Comparison of ENCODE assay signal across 27 mouse cellular contexts in the genomic region with DNA sequence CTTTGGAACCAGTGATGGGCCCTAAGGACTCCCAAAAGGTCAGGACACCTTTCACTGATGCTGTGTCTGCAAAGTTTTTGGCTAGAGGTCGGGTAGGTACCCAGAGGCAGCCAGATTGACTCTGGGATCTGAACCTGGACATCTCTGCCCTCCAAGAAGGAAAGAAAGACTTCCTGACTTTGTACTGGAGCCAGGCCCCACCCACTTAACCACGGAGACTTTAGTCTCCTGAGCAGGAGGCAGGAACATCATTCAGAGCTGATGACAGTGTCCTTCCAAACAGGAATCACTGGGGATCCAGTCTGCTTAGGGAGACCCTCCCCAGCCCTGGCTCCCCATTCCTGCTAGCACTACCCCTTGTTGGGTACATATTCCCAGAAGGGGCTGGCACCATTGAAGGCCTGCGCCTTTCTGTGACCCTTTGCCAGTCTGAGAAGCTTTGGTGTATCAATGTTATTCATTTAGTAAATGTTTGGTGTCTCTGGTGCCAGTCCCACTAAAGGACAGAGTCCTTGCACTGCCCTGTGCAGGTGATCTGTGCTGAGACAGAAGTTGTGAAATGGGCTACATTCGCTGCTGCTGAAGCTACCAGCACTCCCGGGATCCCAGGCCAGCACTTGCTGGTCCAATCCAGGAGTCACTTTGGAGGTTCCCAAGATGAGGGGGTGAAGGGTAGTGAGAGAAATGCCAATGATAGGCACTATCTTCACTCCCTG. TPM values are rescaled to one million over a fixed set of nuclear protein-coding genes. Genes with fewer than 3 reads are reported as not detected.
"Had no signal": no experiment of that assay in that cellular context is flagged by ENCODE, and none has a peak within 500 bp of the region (broad histone marks: within the 10 kb centered on the region; RNA-seq: fewer than 3 reads in every experiment).

No protein-coding gene starts in this region.

- ATAC-seq: hindbrain, postnatal 0 days; inflammation-experienced regulatory T-cells, adult 6 months had no signal

- H3K4me2 ChIP-seq: hindbrain, embryonic 14.5 days; limb, embryonic 13.5 days; liver, embryonic 13.5 days; midbrain, embryonic 11.5 days had no signal

- H3K27me3 ChIP-seq: limb, embryonic 13.5 days; liver, embryonic 13.5 days had no signal

- DNase-seq: kidney, postnatal 10 days; layer of hippocampus, postnatal 36 days; liver, embryonic 13.5 days; lung, adult 2 months; lung, postnatal 14 days; lung, postnatal 4 days; midbrain, embryonic 14.5 days; thymus, postnatal 25 days had no signal

- H3K9me3 ChIP-seq: limb, embryonic 10.5 days; limb, embryonic 13.5 days; liver, embryonic 13.5 days had no signal

- H3K9ac ChIP-seq: hindbrain, embryonic 14.5 days; limb, embryonic 13.5 days; liver, embryonic 13.5 days had no signal

- H3K27ac ChIP-seq: hindbrain, embryonic 14.5 days; hindbrain, postnatal 0 days; left cerebral cortex, adult 2 months; limb, embryonic 10.5 days; limb, embryonic 13.5 days; liver, embryonic 13.5 days; stomach, postnatal 0 days had no signal

- H3K4me3 ChIP-seq: left cerebral cortex, adult 2 months; limb, embryonic 10.5 days; limb, embryonic 13.5 days; liver, embryonic 13.5 days had no signal

RNA-seq across cellular contexts. Expression of a gene that starts 3.3 kb away (rescaled TPM):
- total RNA-seq: layer of hippocampus, postnatal 36 days; left cerebral cortex, adult 2 months; megakaryocyte progenitor cell, adult 5-6 weeks; megakaryocyte-erythroid progenitor cell, adult 5-6 weeks had no signal
- polyA plus RNA-seq: inflammation-experienced regulatory T-cells, adult 6 months had no signal

RNA-seq across cellular contexts. Expression of a gene that starts 10.3 kb away (rescaled TPM):
- total RNA-seq: hindbrain, postnatal 0 days; layer of hippocampus, postnatal 10 days; left cerebral cortex, postnatal 10 days; megakaryocyte progenitor cell, adult 5-6 weeks; megakaryocyte-erythroid progenitor cell, adult 5-6 weeks; midbrain, postnatal 0 days had no signal
- polyA plus RNA-seq: hindbrain, embryonic 14.5 days; hindbrain, postnatal 0 days; inflammation-experienced regulatory T-cells, adult 6 months; kidney, embryonic 14.5 days; limb, embryonic 10.5 days; limb, embryonic 13.5 days; lung, embryonic 16.5 days; midbrain, embryonic 11.5 days; midbrain, embryonic 14.5 days; midbrain, postnatal 0 days; neural tube, embryonic 11.5 days; neural tube, embryonic 14.5 days; stomach, embryonic 14.5 days had no signal

RNA-seq across cellular contexts. Expression of a gene that starts 15.4 kb away (rescaled TPM):
- total RNA-seq: hindbrain, postnatal 0 days; layer of hippocampus, adult 8-10 months; layer of hippocampus, postnatal 10 days; layer of hippocampus, postnatal 36 days; left cerebral cortex, adult 2 months; left cerebral cortex, postnatal 10 days; megakaryocyte progenitor cell, adult 5-6 weeks; megakaryocyte-erythroid progenitor cell, adult 5-6 weeks; midbrain, postnatal 0 days had no signal
- polyA plus RNA-seq: hindbrain, embryonic 14.5 days; hindbrain, postnatal 0 days; inflammation-experienced regulatory T-cells, adult 6 months; kidney, embryonic 14.5 days; limb, embryonic 10.5 days; lung, embryonic 16.5 days; midbrain, embryonic 11.5 days; midbrain, embryonic 14.5 days; midbrain, postnatal 0 days; neural tube, embryonic 11.5 days; neural tube, embryonic 14.5 days had no signal

RNA-seq across cellular contexts. Expression of a gene that starts 43.3 kb away (rescaled TPM):
- total RNA-seq: layer of hippocampus, adult 8-10 months; layer of hippocampus, postnatal 10 days; layer of hippocampus, postnatal 36 days; left cerebral cortex, adult 2 months; left cerebral cortex, postnatal 10 days; megakaryocyte progenitor cell, adult 5-6 weeks; megakaryocyte-erythroid progenitor cell, adult 5-6 weeks; midbrain, postnatal 0 days had no signal
- polyA plus RNA-seq: hindbrain, embryonic 14.5 days; hindbrain, postnatal 0 days; inflammation-experienced regulatory T-cells, adult 6 months; kidney, embryonic 14.5 days; limb, embryonic 13.5 days; lung, embryonic 16.5 days; midbrain, embryonic 14.5 days; midbrain, postnatal 0 days; neural tube, embryonic 11.5 days; neural tube, embryonic 14.5 days; stomach, embryonic 14.5 days had no signal
